Mouse (Mus musculus) olfactory bulb, adult 2 months (tissue): ENCODE measurements around the gene Cd79a. TPM values are rescaled to one million over a fixed set of nuclear protein-coding genes. Genes with fewer than 3 reads are reported as not detected.

Experiments
- H3K27ac ChIP-seq: fragments of 200-500 bp; 2 replicates; pipeline ENCODE4 v1.5.1; 2012; ENCODE audit warnings: low read depth, low read length; ENCODE audit not compliant: insufficient read depth
- H3K4me1 ChIP-seq: fragments of 200-500 bp; 2 replicates; pipeline ENCODE4 v1.6.1; 2012; ENCODE audit warnings: low read length; ENCODE audit not compliant: control insufficient read depth, insufficient read depth
- H3K4me3 ChIP-seq: fragments of 200-500 bp; 2 replicates; pipeline ENCODE4 v1.5.1; 2012; ENCODE audit warnings: mild to moderate bottlenecking, low read depth, low read length, moderate library complexity; ENCODE audit not compliant: insufficient read depth
- CTCF ChIP-seq: fragments of 200-500 bp; IDR thresholded peaks from 2 replicates; pipeline ENCODE4 v1.5.1; 2012; ENCODE audit warnings: low read depth, mild to moderate bottlenecking, low read length, moderate library complexity; ENCODE audit not compliant: insufficient read depth
- POLR2A ChIP-seq: fragments of 200-500 bp; IDR thresholded peaks from 2 replicates; pipeline ENCODE4 v1.6.1; 2012; ENCODE audit warnings: mild to moderate bottlenecking, low read depth, low read length, moderate library complexity; ENCODE audit not compliant: insufficient read depth
- WGBS: fragments of 180-500 bp; shearing (Covaris S2); methylation state at CpG from one replicate; pipeline ENCODE4 v1.1.7; 2018; 5-methylcytosine and 5-hydroxymethylcytosine counted together
- polyA plus RNA-seq: library from polyadenylated mRNA; stranded (reverse); fragments of >200 nt; gene quantifications from 2 replicates; pipeline ENCODE4 v1.2.4, GENCODE M21; 2012; ENCODE audit warnings: low replicate concordance; ENCODE audit not compliant: missing spikeins, insufficient read depth, insufficient read length

Cd79a gene
- polyA plus RNA-seq, 1 experiment = not detected

- TF ChIP-seq POLR2A (no peak), CTCF (no peak)
- Histone ChIP-seq H3K4me1 (peaks cover 26% of the 10 kb centered on the region), H3K27ac (no peak overlapping the region), H3K4me3 (no peak overlapping the region)
- WGBS = 37% methylated on average over 6 of the region's 6 CpGs
These were observed 46.5 kb downstream of the Cd79a start for GRCm38 (mm10) chr7:24943641-24944040.

DNA sequence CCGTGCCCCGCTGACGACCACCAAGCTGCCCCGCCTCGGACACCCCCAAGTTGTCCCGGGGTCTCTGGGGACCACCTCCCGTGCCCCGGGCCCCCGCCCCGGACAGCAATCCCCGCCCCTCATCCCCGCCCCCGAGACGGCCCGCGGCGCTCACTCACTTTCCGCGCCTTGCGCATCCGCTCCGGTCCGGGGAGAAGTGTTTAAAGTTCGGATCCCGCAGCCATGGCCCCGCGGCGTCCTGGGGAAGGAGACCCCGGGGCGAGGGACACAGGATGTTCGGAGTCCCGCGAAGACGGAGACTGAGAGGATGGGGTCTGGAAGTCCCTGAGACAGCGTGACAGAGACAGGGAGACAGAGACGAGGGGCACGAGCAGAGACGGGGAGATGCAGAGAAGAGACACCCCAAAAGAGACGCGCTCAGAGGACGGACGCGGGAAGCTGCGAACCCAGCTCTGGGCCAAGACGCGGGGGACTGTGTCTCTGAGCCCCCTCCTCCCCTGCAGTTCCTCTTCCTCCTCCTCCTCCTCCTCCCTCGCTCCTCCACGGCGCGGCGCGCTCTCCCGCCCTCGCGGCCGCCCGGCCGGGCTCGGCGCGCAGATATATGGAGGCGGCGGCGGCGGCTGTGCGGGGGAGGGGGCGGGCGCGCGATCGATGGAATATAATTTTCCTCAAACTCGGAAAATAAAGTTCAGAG, 47.2 kb downstream of the Cd79a start, which contains the start of gene Gm4881:
Gm4881 (minus strand) TSS at position 238 of the 694 bp plus-strand sequence.
- H3K27ac ChIP-seq = no peak within 1 kb of the TSS
- TF ChIP-seq POLR2A (no peak), CTCF (no peak)
- peaks cover 28% of the 10 kb centered on the region for H3K4me1 ChIP-seq
- WGBS = 1% methylated on average over 72 of the region's 72 CpGs
- peak within 1 kb of the TSS; percentile 17 for H3K4me3 ChIP-seq

- 20% methylated on average over 7 of the region's 7 CpGs for WGBS
- H3K4me1 ChIP-seq = peaks cover 32% of the 10 kb centered on the region
- no peak overlapping the region for H3K4me3 ChIP-seq
- no peak for TF ChIP-seq POLR2A
- TF ChIP-seq CTCF = no peak
- no peak overlapping the region for H3K27ac ChIP-seq
These were observed 50.3 kb downstream of the Cd79a start for GRCm38 (mm10) chr7:24947316-24948048.

DNA sequence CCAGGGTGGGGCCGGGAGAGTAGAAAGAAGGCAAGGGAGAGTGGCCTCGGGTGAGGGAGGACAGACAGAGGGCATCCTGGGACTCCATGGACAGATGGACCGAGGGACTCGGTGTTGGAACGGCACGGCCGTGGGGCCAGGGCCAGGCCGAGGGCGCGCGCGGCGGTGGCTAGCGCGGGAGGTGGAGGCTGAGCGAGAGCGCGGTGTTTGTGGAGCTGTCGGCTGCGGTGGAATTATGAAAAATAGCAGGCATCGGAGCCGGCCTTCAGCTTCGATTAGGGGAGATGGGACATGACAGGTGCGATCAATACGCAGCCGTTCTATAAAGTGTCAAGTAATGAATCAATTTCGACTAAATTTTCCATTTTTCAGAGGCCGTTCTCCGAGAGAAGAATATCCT, 51.6 kb downstream of the Cd79a start:
- H3K27ac ChIP-seq = no peak overlapping the region
- TF ChIP-seq POLR2A (no peak), CTCF (no peak)
- 9% methylated on average over 29 of the region's 29 CpGs for WGBS
- peaks cover 32% of the 10 kb centered on the region for H3K4me1 ChIP-seq
- no peak overlapping the region for H3K4me3 ChIP-seq

DNA sequence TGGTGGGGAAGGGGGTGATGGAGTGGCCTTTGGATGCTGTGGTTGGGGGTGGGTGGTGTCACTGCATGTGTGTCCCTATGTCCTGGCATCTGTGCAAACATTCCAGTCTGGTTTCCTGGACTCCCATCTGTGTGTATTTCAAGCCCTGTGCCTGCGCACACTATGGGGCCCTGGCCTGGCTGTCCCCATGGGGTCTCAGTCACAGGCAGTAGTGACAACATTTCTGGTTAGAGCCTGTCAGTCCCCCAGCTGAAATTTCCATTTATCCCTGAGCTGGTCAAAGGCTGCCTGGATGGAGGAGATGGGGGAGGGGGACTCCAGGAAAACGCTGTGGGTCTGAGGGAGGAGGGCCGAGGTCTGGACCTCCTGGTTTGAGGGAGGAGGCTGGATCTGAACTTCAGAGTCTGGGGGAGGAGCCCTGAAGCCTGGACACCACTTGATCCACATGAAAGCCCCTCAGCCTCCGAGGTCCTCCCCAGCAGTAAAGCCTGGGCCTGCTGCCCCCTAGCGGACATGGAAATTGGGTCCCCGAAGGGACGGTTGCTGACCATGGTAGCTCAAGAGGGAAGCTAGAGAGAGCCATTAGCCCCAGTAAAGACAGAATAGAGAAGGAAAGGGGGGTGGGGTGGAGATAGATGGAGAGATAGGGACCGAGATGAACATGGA, 52.9 kb downstream of the Cd79a start:
- no peak overlapping the region for H3K27ac ChIP-seq
- WGBS = 10% methylated on average over 8 of the region's 8 CpGs
- peak; percentile 84 for TF ChIP-seq CTCF
- no peak for TF ChIP-seq POLR2A
- H3K4me3 ChIP-seq = no peak overlapping the region
- peaks cover 31% of the 10 kb centered on the region for H3K4me1 ChIP-seq

Other genes starting within 250 kb of the Cd79a start
- gene Tex101, start 220.7 kb upstream of the Cd79a start, polyA plus RNA-seq = not detected in 2 replicates
- not detected in 2 replicates for gene BC049730, start 188.1 kb upstream of the Cd79a start, polyA plus RNA-seq
- not detected in 2 replicates for gene Gm4763, start 170.5 kb upstream of the Cd79a start, polyA plus RNA-seq
- gene Cd177, start 137.1 kb upstream of the Cd79a start, polyA plus RNA-seq = not detected in 2 replicates
- not detected in 2 replicates for gene Ceacam10, start 120.2 kb upstream of the Cd79a start, polyA plus RNA-seq
- not detected in 2 replicates for gene Gm9844, start 35.2 kb upstream of the Cd79a start, polyA plus RNA-seq
- gene Lypd4, start 27.4 kb upstream of the Cd79a start, polyA plus RNA-seq = not detected in 2 replicates
- gene Dmrtc2, start 27.3 kb upstream of the Cd79a start, polyA plus RNA-seq = not detected in 2 replicates
- gene Rps19, start 13.0 kb upstream of the Cd79a start, polyA plus RNA-seq = 1,132 TPM in 1 of 2 replicates, not detected in the other
- 291 and 636 TPM in 2 replicates for gene Arhgef1, start 5.5 kb downstream of the Cd79a start, polyA plus RNA-seq
- gene Gm4881, start 47.1 kb downstream of the Cd79a start, polyA plus RNA-seq = not detected in 2 replicates
- not detected in 2 replicates for gene Rabac1, start 75.4 kb downstream of the Cd79a start, polyA plus RNA-seq
- 361 and 745 TPM in 2 replicates for gene Atp1a3, start 108.6 kb downstream of the Cd79a start, polyA plus RNA-seq
- not detected in 2 replicates for gene Grik5, start 175.0 kb downstream of the Cd79a start, polyA plus RNA-seq
- not detected in 2 replicates for gene Zfp574, start 175.2 kb downstream of the Cd79a start, polyA plus RNA-seq